Mouse (Mus musculus): ENCODE measurements around the gene Ap2b1.

GRCm38 (mm10) chr11:83383532-83383887, 84.7 kb downstream of the Ap2b1 start:
- TF ChIP-seq CTCF (IDR thresholded peaks at IDR 0.05; ENCODE audit: low read depth) (no peak), EP300 (IDR thresholded peaks at IDR 0.05; ENCODE audit: low read depth) (no peak)

All from heart, postnatal 0 days (tissue).